Mouse (Mus musculus): ENCODE data around the gene Astn1. TPM values are rescaled to one million over a fixed set of nuclear protein-coding genes. Genes with fewer than 3 reads are reported as not detected.

Astn1 gene
- polyA plus RNA-seq, 1 experiment from 2014 or later = 2.6 TPM

DNA sequence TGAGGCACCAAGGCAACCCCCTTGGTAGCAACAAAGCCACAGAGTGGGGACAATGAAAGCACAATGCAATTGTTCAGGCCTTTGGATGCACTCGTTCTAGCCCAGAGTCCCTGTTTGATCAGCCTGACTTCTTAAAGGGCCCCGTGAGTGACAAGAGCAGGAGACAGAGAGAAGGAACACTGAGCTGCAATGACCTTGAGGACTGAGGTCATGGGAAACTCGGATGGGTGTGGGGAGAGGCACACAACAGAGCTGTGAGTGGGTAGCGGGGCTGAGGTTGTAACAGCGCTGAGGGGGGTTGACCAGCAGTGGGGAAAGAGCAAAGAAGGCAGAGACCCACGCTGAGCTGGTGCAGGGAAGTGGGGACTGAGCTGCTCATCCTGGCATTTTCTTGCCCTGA is 189.9 kb downstream of the Astn1 start:
- H3K9ac ChIP-seq (ENCODE audit: low read depth, low read length) = no peak overlapping the region
- H3K36me3 ChIP-seq (ENCODE audit: control insufficient read depth, insufficient read depth, low read length) = no peaks in the 10 kb centered on the region
- no peak overlapping the region for H3K4me3 ChIP-seq (ENCODE audit: low read depth, low read length)
- no peaks in the 10 kb centered on the region for H3K27me3 ChIP-seq (ENCODE audit: control insufficient read depth, insufficient read depth, low read length)
- 55% methylated on average over 6 of the region's 6 CpGs for WGBS (ENCODE audit: insufficient replicate concordance)
- H3K4me1 ChIP-seq (ENCODE audit: control insufficient read depth, insufficient read depth, low read length) = peaks cover 12% of the 10 kb centered on the region
- H3K27ac ChIP-seq (ENCODE audit: low read depth, low read length) = no peak overlapping the region
- no peaks in the 10 kb centered on the region for H3K9me3 ChIP-seq (replicated peaks; ENCODE audit: control insufficient read depth, low read length)
- ATAC-seq (replicated peaks; ENCODE audit: insufficient number of reproducible peaks, low FRiP score, low TSS enrichment) = no peak
- H3K4me2 ChIP-seq = no peak overlapping the region

DNA sequence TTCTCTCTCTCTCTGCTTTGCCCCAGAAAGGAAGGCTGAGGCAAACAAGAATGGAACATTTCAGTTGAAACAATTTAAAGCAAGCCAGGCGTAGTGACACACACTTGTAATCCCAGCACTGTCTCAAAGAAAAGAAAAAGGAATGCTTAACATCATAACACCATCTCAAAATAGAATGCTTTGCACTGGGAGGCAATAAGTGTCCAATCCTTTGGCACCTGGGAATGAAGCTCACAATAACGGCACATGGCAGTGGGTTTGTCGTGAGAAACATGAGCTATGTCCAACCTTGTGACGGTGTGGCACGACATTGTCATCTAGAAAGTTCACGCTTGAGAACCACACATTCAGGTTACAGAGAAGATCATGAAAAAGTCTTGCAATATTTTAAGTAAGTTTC is 191.3 kb downstream of the Astn1 start:
- peak overlapping the region; percentile 39 for H3K4me2 ChIP-seq

DNA sequence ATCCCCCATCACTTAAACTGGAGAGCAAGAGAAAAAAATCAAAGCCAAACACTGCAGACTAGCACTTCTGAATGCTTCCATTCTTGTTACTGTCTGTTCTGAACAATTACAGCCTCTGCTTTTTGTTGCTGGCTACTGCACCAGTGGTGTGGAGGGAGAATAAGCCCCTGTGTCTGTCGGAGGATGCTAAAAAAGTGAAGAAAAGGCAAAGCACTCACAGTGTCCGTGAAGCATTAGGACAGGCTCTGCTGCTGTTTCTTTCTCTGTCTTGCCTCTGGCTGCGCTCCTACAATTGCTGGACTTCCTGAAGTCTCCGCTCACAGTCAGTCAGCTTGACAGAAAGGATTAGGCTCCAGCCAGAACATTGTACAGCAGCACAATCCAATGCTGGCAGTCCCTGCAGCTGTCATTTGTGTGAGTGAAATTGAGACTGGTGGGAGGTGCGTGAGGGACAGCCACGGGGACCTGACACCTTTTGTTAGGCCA is 192.0 kb downstream of the Astn1 start:
- Histone ChIP-seq H3K9ac (ENCODE audit: low read depth, low read length) (no peak overlapping the region), H3K4me2 (peak overlapping the region; percentile 39), H3K27me3 (ENCODE audit: control insufficient read depth, insufficient read depth, low read length) (no peaks in the 10 kb centered on the region), H3K36me3 (ENCODE audit: control insufficient read depth, insufficient read depth, low read length) (no peaks in the 10 kb centered on the region), H3K4me3 (ENCODE audit: low read depth, low read length) (no peak overlapping the region; the same call in 1 of the 2 replicates), H3K4me1 (ENCODE audit: control insufficient read depth, insufficient read depth, low read length) (peaks cover 8% of the 10 kb centered on the region), H3K27ac (ENCODE audit: low read depth, low read length) (peak overlapping the region; percentile 32; the same call in 1 of the 2 replicates), H3K9me3 (replicated peaks; ENCODE audit: control insufficient read depth, low read length) (no peaks in the 10 kb centered on the region)
- 18% methylated on average over 6 of the region's 6 CpGs for WGBS (ENCODE audit: insufficient replicate concordance)
- peak; percentile 52; the same call in 1 of the 2 replicates for ATAC-seq (replicated peaks; ENCODE audit: insufficient number of reproducible peaks, low FRiP score, low TSS enrichment)

More for the DNA sequence above, 191.3 kb downstream of the Astn1 start:
- Histone ChIP-seq H3K9ac (ENCODE audit: low read depth, low read length) (no peak overlapping the region), H3K27me3 (ENCODE audit: control insufficient read depth, insufficient read depth, low read length) (no peaks in the 10 kb centered on the region), H3K27ac (ENCODE audit: low read depth, low read length) (0 out of 2 replicates have a peak overlapping the region, but pooled peaks have one; percentile 32), H3K4me3 (ENCODE audit: low read depth, low read length) (no peak overlapping the region), H3K4me1 (ENCODE audit: control insufficient read depth, insufficient read depth, low read length) (peaks cover 8% of the 10 kb centered on the region), H3K36me3 (ENCODE audit: control insufficient read depth, insufficient read depth, low read length) (no peaks in the 10 kb centered on the region), H3K9me3 (replicated peaks; ENCODE audit: control insufficient read depth, low read length) (no peaks in the 10 kb centered on the region)
- 72% methylated on average over 6 of the region's 6 CpGs for WGBS (ENCODE audit: insufficient replicate concordance)
- ATAC-seq (replicated peaks; ENCODE audit: insufficient number of reproducible peaks, low FRiP score, low TSS enrichment) = no peak

DNA sequence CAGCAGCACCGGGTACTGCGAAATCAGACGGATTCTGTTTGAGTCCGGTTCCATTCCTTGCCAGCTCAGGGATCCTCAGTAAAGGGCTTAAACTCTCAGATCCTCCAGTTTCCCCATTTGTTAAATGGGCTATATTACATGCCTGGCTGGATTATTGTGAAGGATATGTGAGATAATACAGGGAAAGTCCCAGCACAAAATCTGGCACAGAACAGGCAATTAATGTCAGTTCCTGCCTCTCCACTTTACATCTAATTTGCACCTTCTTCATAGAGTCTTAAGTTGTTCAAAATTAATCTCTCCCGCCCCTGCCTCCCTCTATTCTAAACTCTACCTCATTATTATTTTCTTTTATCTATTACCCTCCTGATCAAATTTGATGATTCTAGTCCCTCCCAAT is 211.1 kb downstream of the Astn1 start:
- Histone ChIP-seq H3K9ac (ENCODE audit: low read depth, low read length) (no peak overlapping the region), H3K9me3 (replicated peaks; ENCODE audit: control insufficient read depth, low read length) (no peaks in the 10 kb centered on the region), H3K27me3 (ENCODE audit: control insufficient read depth, insufficient read depth, low read length) (no peaks in the 10 kb centered on the region), H3K4me3 (ENCODE audit: low read depth, low read length) (no peak overlapping the region), H3K27ac (ENCODE audit: low read depth, low read length) (no peak overlapping the region), H3K36me3 (ENCODE audit: control insufficient read depth, insufficient read depth, low read length) (no peaks in the 10 kb centered on the region), H3K4me2 (no peak overlapping the region), H3K4me1 (ENCODE audit: control insufficient read depth, insufficient read depth, low read length) (no peaks in the 10 kb centered on the region)
- 89% methylated on average over 5 of the region's 5 CpGs for WGBS (ENCODE audit: insufficient replicate concordance)
- ATAC-seq (replicated peaks; ENCODE audit: insufficient number of reproducible peaks, low FRiP score, low TSS enrichment) = no peak

DNA sequence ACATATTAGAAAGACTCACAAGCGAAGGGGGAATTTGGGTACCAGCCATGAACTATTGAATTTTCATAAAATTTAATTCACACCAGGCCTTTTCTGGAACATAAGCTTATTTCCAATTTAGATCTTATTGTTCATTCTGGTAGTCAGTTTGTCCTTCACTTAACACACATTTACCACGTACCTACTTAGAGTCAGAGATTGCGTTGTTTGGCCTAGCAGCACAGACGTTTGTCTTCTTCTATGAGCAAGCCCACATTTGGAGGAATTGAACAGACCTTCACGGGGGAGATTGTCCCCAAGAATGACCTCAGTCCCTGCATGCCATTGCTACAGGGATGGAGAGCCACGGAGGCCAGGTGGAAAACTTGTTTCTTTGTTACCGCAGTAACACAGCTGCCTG is 211.5 kb downstream of the Astn1 start:
- no peak for ATAC-seq (replicated peaks; ENCODE audit: insufficient number of reproducible peaks, low FRiP score, low TSS enrichment)
- H3K27ac ChIP-seq (ENCODE audit: low read depth, low read length) = no peak overlapping the region
- no peaks in the 10 kb centered on the region for H3K9me3 ChIP-seq (replicated peaks; ENCODE audit: control insufficient read depth, low read length)
- H3K27me3 ChIP-seq (ENCODE audit: control insufficient read depth, insufficient read depth, low read length) = no peaks in the 10 kb centered on the region
- H3K4me1 ChIP-seq (ENCODE audit: control insufficient read depth, insufficient read depth, low read length) = no peaks in the 10 kb centered on the region
- no peak overlapping the region for H3K4me2 ChIP-seq
- no peak overlapping the region for H3K4me3 ChIP-seq (ENCODE audit: low read depth, low read length)
- H3K36me3 ChIP-seq (ENCODE audit: control insufficient read depth, insufficient read depth, low read length) = no peaks in the 10 kb centered on the region
- 83% methylated on average over 7 of the region's 7 CpGs for WGBS (ENCODE audit: insufficient replicate concordance)
- H3K9ac ChIP-seq (ENCODE audit: low read depth, low read length) = no peak overlapping the region

DNA sequence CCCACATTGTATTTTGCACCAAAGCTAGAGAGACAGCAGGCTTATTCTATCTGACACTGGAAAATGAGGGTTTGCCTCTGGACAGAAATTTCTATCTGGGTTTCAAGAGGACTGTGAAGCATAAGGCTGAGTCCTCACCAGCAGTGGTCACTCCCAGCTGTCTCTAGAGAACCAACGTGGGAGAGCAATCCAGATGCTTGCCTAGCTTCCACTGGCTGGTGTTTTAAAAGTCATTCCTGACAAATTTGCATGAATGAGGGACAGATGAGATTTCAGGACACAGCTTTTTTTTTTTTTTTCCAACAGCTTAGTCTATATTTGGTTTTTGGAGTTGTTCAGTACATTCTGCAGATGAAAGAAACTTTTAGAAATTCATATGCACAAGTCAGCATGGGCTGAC is 213.9 kb downstream of the Astn1 start:
- ATAC-seq (replicated peaks; ENCODE audit: insufficient number of reproducible peaks, low FRiP score, low TSS enrichment) = no peak
- Histone ChIP-seq H3K27me3 (ENCODE audit: control insufficient read depth, insufficient read depth, low read length) (no peaks in the 10 kb centered on the region), H3K36me3 (ENCODE audit: control insufficient read depth, insufficient read depth, low read length) (no peaks in the 10 kb centered on the region), H3K4me2 (no peak overlapping the region), H3K27ac (ENCODE audit: low read depth, low read length) (no peak overlapping the region), H3K4me1 (ENCODE audit: control insufficient read depth, insufficient read depth, low read length) (no peaks in the 10 kb centered on the region), H3K9me3 (replicated peaks; ENCODE audit: control insufficient read depth, low read length) (no peaks in the 10 kb centered on the region), H3K4me3 (ENCODE audit: low read depth, low read length) (no peak overlapping the region), H3K9ac (ENCODE audit: low read depth, low read length) (no peak overlapping the region)
- 55% methylated on average over 1 of the region's 1 CpGs for WGBS (ENCODE audit: insufficient replicate concordance)

DNA sequence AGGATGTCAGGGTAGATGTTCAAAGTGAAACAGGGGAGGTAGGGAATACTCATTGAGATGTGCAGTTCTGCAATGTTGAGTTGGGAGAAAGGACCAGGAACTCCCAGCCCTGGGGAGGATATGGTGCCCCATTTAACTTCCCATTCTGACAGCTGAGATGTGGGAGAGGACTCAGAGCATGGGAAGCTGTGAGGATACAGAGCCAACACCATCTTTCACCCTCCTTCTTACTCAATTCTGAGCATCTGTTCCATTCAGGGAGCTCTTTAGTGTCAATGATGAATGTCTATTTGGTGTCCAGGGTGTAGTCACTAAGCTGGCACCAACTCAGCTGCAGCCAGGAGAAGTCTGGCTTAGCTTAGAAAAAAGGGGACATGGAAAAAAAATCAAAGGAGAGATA is 219.7 kb downstream of the Astn1 start:
- no peaks in the 10 kb centered on the region for H3K9me3 ChIP-seq (replicated peaks; ENCODE audit: control insufficient read depth, low read length)
- ATAC-seq (replicated peaks; ENCODE audit: insufficient number of reproducible peaks, low FRiP score, low TSS enrichment) = no peak
- H3K27me3 ChIP-seq (ENCODE audit: control insufficient read depth, insufficient read depth, low read length) = no peaks in the 10 kb centered on the region
- H3K4me2 ChIP-seq = no peak overlapping the region
- H3K4me3 ChIP-seq (ENCODE audit: low read depth, low read length) = no peak overlapping the region
- H3K36me3 ChIP-seq (ENCODE audit: control insufficient read depth, insufficient read depth, low read length) = no peaks in the 10 kb centered on the region
- H3K4me1 ChIP-seq (ENCODE audit: control insufficient read depth, insufficient read depth, low read length) = no peaks in the 10 kb centered on the region
- no peak overlapping the region for H3K27ac ChIP-seq (ENCODE audit: low read depth, low read length)
- no peak overlapping the region for H3K9ac ChIP-seq (ENCODE audit: low read depth, low read length)

DNA sequence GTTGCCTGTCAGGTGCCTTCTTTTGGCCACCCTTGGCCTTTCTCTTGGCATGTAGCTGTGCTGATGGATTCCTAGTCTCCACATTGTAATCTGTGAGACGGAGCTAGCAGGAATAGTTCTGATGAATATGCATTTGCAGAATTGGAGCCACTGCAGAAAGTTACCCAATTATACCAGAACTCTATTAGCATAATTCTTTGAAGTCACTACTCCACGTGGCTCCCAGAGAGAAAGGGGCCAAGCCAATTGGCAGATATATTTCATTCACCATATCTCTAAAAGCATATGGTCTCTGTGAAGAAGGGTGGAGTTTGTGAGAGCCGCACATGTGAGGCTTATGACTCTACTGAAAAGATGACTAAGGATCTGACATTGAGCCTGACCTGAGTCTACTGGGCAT is 226.8 kb downstream of the Astn1 start:
- H3K9ac ChIP-seq (ENCODE audit: low read depth, low read length) = no peak overlapping the region
- H3K36me3 ChIP-seq (ENCODE audit: control insufficient read depth, insufficient read depth, low read length) = no peaks in the 10 kb centered on the region
- H3K4me2 ChIP-seq = no peak overlapping the region
- no peak overlapping the region for H3K27ac ChIP-seq (ENCODE audit: low read depth, low read length)
- 81% methylated on average over 3 of the region's 3 CpGs for WGBS (ENCODE audit: insufficient replicate concordance)
- H3K4me3 ChIP-seq (ENCODE audit: low read depth, low read length) = no peak overlapping the region
- no peak for ATAC-seq (replicated peaks; ENCODE audit: insufficient number of reproducible peaks, low FRiP score, low TSS enrichment)
- H3K27me3 ChIP-seq (ENCODE audit: control insufficient read depth, insufficient read depth, low read length) = no peaks in the 10 kb centered on the region
- H3K4me1 ChIP-seq (ENCODE audit: control insufficient read depth, insufficient read depth, low read length) = no peaks in the 10 kb centered on the region
- no peaks in the 10 kb centered on the region for H3K9me3 ChIP-seq (replicated peaks; ENCODE audit: control insufficient read depth, low read length)

DNA sequence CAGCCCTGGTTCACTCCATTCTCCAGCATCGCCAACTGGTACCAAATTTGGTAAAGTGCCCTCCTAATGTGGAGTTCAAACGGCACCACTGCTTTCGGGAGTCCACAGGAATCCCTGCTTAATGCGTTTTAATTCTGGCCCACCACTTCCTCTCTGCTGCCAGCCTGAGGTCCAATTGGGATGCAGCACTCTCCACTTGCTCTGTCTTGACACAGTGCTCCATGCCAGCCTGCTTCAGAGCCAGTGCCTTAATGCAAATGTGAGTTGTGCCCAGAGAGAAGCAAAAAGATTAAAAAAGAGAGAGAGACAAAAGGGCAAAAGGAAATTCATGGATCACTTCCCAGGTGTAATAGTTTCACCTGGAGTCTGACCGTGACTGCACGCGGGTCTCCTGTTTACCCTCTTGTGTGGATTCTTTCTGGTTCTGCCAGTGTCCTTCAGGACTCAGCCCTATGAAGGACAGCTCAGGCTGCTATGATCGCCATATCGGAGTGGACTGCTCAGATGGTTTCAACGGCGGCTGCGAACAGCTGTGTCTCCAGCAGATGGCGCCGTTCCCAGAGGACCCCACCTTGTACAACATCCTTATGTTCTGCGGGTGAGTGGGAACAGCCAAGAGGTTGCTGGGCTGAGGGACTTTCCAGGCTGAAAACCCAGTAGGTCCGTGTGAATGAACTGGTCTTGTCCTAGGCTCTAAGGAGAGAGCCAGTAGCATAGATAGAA is 234.8 kb downstream of the Astn1 start:
- Histone ChIP-seq H3K36me3 (ENCODE audit: control insufficient read depth, insufficient read depth, low read length) (no peaks in the 10 kb centered on the region), H3K4me1 (ENCODE audit: control insufficient read depth, insufficient read depth, low read length) (no peaks in the 10 kb centered on the region), H3K27me3 (ENCODE audit: control insufficient read depth, insufficient read depth, low read length) (no peaks in the 10 kb centered on the region), H3K4me3 (ENCODE audit: low read depth, low read length) (no peak overlapping the region), H3K27ac (ENCODE audit: low read depth, low read length) (no peak overlapping the region), H3K9ac (ENCODE audit: low read depth, low read length) (no peak overlapping the region), H3K4me2 (no peak overlapping the region), H3K9me3 (replicated peaks; ENCODE audit: control insufficient read depth, low read length) (no peaks in the 10 kb centered on the region)
- 32% methylated on average over 16 of the region's 16 CpGs for WGBS (ENCODE audit: insufficient replicate concordance)
- peak; percentile 57; the same call in 1 of the 2 replicates for ATAC-seq (replicated peaks; ENCODE audit: insufficient number of reproducible peaks, low FRiP score, low TSS enrichment)
